Mouse (Mus musculus) forebrain, embryonic 13.5 days (tissue): ENCODE measurements around the gene Nup133. TPM values are rescaled to one million over a fixed set of nuclear protein-coding genes. Genes with fewer than 3 reads are reported as not detected.

Source experiments
- ATAC-seq: fragments of 200-750 bp; cut with Nextera tagmentation; 2 replicates; pipeline ENCODE4 v1.8.0; 2017
- H3K27ac ChIP-seq: fragments of 300-500 bp; sonication (generic); 2 replicates; pipeline ENCODE4 v1.5.1; 2015; ENCODE audit warnings: inconsistent platforms, mild to moderate bottlenecking, moderate library complexity
- H3K27me3 ChIP-seq: fragments of 300-500 bp; sonication (generic); 2 replicates; pipeline ENCODE4 v1.6.1; 2015; ENCODE audit warnings: mild to moderate bottlenecking, inconsistent platforms
- H3K36me3 ChIP-seq: fragments of 300-500 bp; sonication (generic); 2 replicates; pipeline ENCODE4 v1.6.1; 2015; ENCODE audit warnings: mild to moderate bottlenecking, inconsistent platforms; ENCODE audit not compliant: poor library complexity, severe bottlenecking
- H3K4me1 ChIP-seq: fragments of 300-500 bp; sonication (generic); 2 replicates; pipeline ENCODE4 v1.6.1; 2015; ENCODE audit warnings: inconsistent platforms
- H3K4me2 ChIP-seq: fragments of 300-500 bp; sonication (generic); 2 replicates; pipeline ENCODE4 v1.6.1; 2015; ENCODE audit warnings: inconsistent platforms, mild to moderate bottlenecking, moderate library complexity
- H3K4me3 ChIP-seq: fragments of 300-500 bp; sonication (generic); 2 replicates; pipeline ENCODE4 v1.5.1; 2015; ENCODE audit warnings: mild to moderate bottlenecking, inconsistent platforms
- H3K9ac ChIP-seq: fragments of 300-500 bp; sonication (generic); 2 replicates; pipeline ENCODE4 v1.6.1; 2015; ENCODE audit warnings: mild to moderate bottlenecking, inconsistent platforms
- H3K9me3 ChIP-seq: fragments of 300-500 bp; sonication (generic); replicated peaks from 2 replicates; pipeline ENCODE4 v1.6.1; 2016; ENCODE audit warnings: inconsistent platforms
- WGBS: fragments of 180-500 bp; shearing (Covaris S2); methylation state at CpG from one replicate; pipeline ENCODE4 v1.1.7; 2015; 5-methylcytosine and 5-hydroxymethylcytosine counted together
- polyA plus RNA-seq: library from polyadenylated mRNA; unstranded; fragments of >200 nt; fragmentation: Nextera tagmentation; extraction: Ambion mirVana; gene quantifications from 2 replicates; pipeline ENCODE4 v1.2.1, GENCODE M21; 2015

Gene Nup133
- polyA plus RNA-seq, 1 experiment from 2014 or later, result 38.5 TPM

- Histone ChIP-seq H3K36me3 (peaks cover 76% of the 10 kb centered on the region), H3K4me3 (no peak overlapping the region), H3K4me2 (no peak overlapping the region), H3K9me3 (no peaks in the 10 kb centered on the region), H3K27ac (no peak overlapping the region), H3K27me3 (no peaks in the 10 kb centered on the region), H3K9ac (no peak overlapping the region), H3K4me1 (no peaks in the 10 kb centered on the region)
- 94% methylated on average over 7 of the region's 7 CpGs for WGBS
- no peak for ATAC-seq
Observed at GRCm38 (mm10) chr8:123929026-123929425, 20.0 kb downstream of the Nup133 start.

- no peaks in the 10 kb centered on the region for H3K27me3 ChIP-seq
- ATAC-seq, result no peak
- no peak overlapping the region for H3K9ac ChIP-seq
- 90% methylated on average over 3 of the region's 3 CpGs for WGBS
- H3K4me2 ChIP-seq, result no peak overlapping the region
- peaks cover 80% of the 10 kb centered on the region for H3K36me3 ChIP-seq
- no peaks in the 10 kb centered on the region for H3K9me3 ChIP-seq
- H3K4me3 ChIP-seq, result no peak overlapping the region
- H3K27ac ChIP-seq, result no peak overlapping the region
- no peaks in the 10 kb centered on the region for H3K4me1 ChIP-seq
Observed at GRCm38 (mm10) chr8:123925671-123926070, 23.4 kb downstream of the Nup133 start.

DNA sequence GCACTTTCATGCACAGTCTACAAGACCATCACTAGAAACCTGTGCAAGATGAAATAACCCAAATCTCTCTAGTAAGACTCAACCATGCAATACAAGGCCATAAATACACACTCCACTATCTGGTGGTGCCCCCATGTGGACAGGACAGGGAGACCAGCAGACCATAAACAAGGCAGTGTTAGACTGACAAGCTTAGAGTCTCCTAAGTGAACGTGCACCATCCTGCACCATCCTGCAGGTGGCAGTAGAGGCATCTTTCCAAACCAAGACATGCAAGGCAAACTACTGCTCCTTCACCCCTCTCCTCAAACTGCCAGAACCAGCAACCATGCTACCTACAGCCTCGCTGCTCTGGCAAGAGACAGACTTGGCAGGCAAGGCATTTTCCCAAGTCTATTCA lies 24.3 kb downstream of the Nup133 start:
- Histone ChIP-seq H3K4me1 (no peaks in the 10 kb centered on the region), H3K27me3 (no peaks in the 10 kb centered on the region), H3K4me2 (no peak overlapping the region), H3K27ac (no peak overlapping the region), H3K36me3 (peaks cover 80% of the 10 kb centered on the region), H3K9me3 (no peaks in the 10 kb centered on the region), H3K4me3 (no peak overlapping the region), H3K9ac (no peak overlapping the region)
- 7% methylated on average over 2 of the region's 2 CpGs for WGBS
- peak; percentile 69; the same call in 1 of the 2 replicates for ATAC-seq

- 92% methylated on average over 3 of the region's 3 CpGs for WGBS
- H3K27ac ChIP-seq, result no peak overlapping the region
- H3K4me1 ChIP-seq, result no peaks in the 10 kb centered on the region
- no peak for ATAC-seq
- H3K4me2 ChIP-seq, result no peak overlapping the region
- peaks cover 99% of the 10 kb centered on the region for H3K36me3 ChIP-seq
- no peaks in the 10 kb centered on the region for H3K9me3 ChIP-seq
- H3K27me3 ChIP-seq, result no peaks in the 10 kb centered on the region
- no peak overlapping the region for H3K9ac ChIP-seq
- H3K4me3 ChIP-seq, result no peak overlapping the region
Observed at GRCm38 (mm10) chr8:123914635-123915034, 34.4 kb downstream of the Nup133 start.

- Histone ChIP-seq H3K9me3 (no peaks in the 10 kb centered on the region), H3K36me3 (peaks cover 98% of the 10 kb centered on the region), H3K4me1 (no peaks in the 10 kb centered on the region), H3K4me3 (no peak overlapping the region), H3K4me2 (no peak overlapping the region), H3K27ac (no peak overlapping the region), H3K9ac (no peak overlapping the region), H3K27me3 (no peaks in the 10 kb centered on the region)
- 87% methylated on average over 4 of the region's 4 CpGs for WGBS
- no peak for ATAC-seq
Observed at GRCm38 (mm10) chr8:123912265-123912664, 36.8 kb downstream of the Nup133 start.

GRCm38 (mm10) chr8:123907604-123908003 lies 41.5 kb downstream of the Nup133 start:
- 90% methylated on average over 6 of the region's 6 CpGs for WGBS
- Histone ChIP-seq H3K4me3 (no peak overlapping the region), H3K9me3 (no peaks in the 10 kb centered on the region), H3K9ac (no peak overlapping the region), H3K4me2 (no peak overlapping the region), H3K27me3 (no peaks in the 10 kb centered on the region), H3K27ac (no peak overlapping the region), H3K4me1 (no peaks in the 10 kb centered on the region), H3K36me3 (peaks cover 93% of the 10 kb centered on the region)
- ATAC-seq, result no peak

DNA sequence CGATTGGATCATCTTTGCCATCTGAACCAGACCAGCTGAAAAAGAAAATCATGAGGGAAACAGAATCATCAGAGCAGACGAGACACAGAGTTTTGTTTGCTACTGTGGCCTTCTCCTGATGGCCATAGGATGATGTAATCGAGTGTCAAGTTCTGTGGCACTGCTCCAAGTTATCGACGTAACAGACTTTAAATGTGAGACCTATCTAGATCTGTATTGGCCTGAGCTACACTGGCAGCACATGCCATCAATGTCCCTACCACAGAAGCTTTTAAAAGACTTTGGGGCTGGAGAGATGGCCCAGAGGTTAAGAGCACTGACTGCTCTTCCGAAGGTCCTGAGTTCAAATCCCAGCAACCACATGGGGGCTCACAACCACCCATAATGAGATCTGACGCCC lies 46.4 kb downstream of the Nup133 start:
- ATAC-seq, result no peak

GRCm38 (mm10) chr8:123899366-123899765 lies 49.7 kb downstream of the Nup133 start:
- ATAC-seq, result no peak
- no peaks in the 10 kb centered on the region for H3K4me1 ChIP-seq
- H3K27me3 ChIP-seq, result peaks cover 18% of the 10 kb centered on the region
- no peak overlapping the region for H3K4me2 ChIP-seq
- no peak overlapping the region for H3K9ac ChIP-seq
- WGBS, result 85% methylated on average over 7 of the region's 7 CpGs
- no peak overlapping the region for H3K4me3 ChIP-seq
- H3K27ac ChIP-seq, result no peak overlapping the region
- H3K36me3 ChIP-seq, result peaks cover 48% of the 10 kb centered on the region
- H3K9me3 ChIP-seq, result no peaks in the 10 kb centered on the region

More for the DNA sequence above, 46.4 kb downstream of the Nup133 start:
- no peak overlapping the region for H3K9ac ChIP-seq
- no peak overlapping the region for H3K27ac ChIP-seq
- no peaks in the 10 kb centered on the region for H3K27me3 ChIP-seq
- 84% methylated on average over 7 of the region's 7 CpGs for WGBS
- no peak overlapping the region for H3K4me2 ChIP-seq
- no peaks in the 10 kb centered on the region for H3K9me3 ChIP-seq
- H3K4me3 ChIP-seq, result no peak overlapping the region
- peaks cover 76% of the 10 kb centered on the region for H3K36me3 ChIP-seq
- no peaks in the 10 kb centered on the region for H3K4me1 ChIP-seq

DNA sequence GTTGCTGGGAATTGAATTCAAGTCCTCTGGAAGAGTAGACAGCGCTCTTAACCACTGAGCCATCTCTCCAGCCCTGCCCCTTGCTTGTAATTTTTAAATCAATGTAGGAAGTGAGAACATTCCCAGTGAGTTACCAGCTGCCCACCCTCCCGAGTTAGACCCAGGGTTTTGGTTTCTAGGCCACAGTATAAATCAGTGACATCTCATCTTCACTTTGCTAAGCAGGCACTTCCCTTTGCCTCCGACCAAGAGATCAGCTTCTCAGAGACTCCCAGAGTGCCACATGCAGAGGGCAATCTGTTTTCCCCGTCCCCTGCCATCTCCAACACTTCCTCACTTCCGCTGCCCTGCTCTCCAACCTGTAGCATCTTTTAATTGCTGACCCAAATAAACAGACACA lies 50.5 kb downstream of the Nup133 start:
- ATAC-seq, result no peak
- peaks cover 40% of the 10 kb centered on the region for H3K36me3 ChIP-seq
- WGBS, result 91% methylated on average over 5 of the region's 5 CpGs
- H3K27ac ChIP-seq, result no peak overlapping the region
- no peak overlapping the region for H3K4me3 ChIP-seq
- no peaks in the 10 kb centered on the region for H3K9me3 ChIP-seq
- H3K4me2 ChIP-seq, result no peak overlapping the region
- H3K4me1 ChIP-seq, result no peaks in the 10 kb centered on the region
- H3K9ac ChIP-seq, result no peak overlapping the region
- H3K27me3 ChIP-seq, result peaks cover 25% of the 10 kb centered on the region

DNA sequence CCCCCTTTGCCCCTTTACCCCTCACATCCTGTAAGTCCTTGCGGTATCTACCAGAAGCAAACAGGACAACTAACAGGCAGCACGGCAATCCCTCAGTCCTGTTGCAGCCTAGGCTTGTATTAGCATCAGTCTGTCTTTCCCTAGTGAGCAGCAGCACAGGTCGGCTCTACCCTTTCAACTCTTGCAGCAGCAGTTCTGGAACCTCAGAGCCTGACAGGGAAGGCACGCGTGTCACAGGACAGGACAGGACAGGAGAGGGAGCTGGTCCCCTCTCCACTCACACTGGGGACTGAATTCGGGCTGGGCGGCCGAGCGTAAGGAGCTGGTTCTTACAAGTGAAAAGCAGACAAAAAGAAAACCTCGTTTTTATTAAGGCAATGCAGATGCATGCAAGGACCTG lies 52.3 kb downstream of the Nup133 start:
- Histone ChIP-seq H3K4me2 (no peak overlapping the region), H3K27me3 (peaks cover 44% of the 10 kb centered on the region), H3K36me3 (peaks cover 22% of the 10 kb centered on the region), H3K27ac (no peak overlapping the region), H3K9ac (no peak overlapping the region), H3K4me1 (peaks cover 13% of the 10 kb centered on the region), H3K4me3 (no peak overlapping the region), H3K9me3 (no peaks in the 10 kb centered on the region)
- ATAC-seq, result no peak
- WGBS, result 58% methylated on average over 10 of the region's 10 CpGs

- Histone ChIP-seq H3K4me1 (peaks cover 17% of the 10 kb centered on the region), H3K27me3 (peaks cover 47% of the 10 kb centered on the region), H3K4me3 (no peak overlapping the region), H3K36me3 (peaks cover 18% of the 10 kb centered on the region), H3K4me2 (no peak overlapping the region), H3K9me3 (no peaks in the 10 kb centered on the region), H3K9ac (no peak overlapping the region), H3K27ac (no peak overlapping the region)
- ATAC-seq, result no peak
- 62% methylated on average over 14 of the region's 14 CpGs for WGBS
Observed at GRCm38 (mm10) chr8:123896366-123896761, 52.7 kb downstream of the Nup133 start.

DNA sequence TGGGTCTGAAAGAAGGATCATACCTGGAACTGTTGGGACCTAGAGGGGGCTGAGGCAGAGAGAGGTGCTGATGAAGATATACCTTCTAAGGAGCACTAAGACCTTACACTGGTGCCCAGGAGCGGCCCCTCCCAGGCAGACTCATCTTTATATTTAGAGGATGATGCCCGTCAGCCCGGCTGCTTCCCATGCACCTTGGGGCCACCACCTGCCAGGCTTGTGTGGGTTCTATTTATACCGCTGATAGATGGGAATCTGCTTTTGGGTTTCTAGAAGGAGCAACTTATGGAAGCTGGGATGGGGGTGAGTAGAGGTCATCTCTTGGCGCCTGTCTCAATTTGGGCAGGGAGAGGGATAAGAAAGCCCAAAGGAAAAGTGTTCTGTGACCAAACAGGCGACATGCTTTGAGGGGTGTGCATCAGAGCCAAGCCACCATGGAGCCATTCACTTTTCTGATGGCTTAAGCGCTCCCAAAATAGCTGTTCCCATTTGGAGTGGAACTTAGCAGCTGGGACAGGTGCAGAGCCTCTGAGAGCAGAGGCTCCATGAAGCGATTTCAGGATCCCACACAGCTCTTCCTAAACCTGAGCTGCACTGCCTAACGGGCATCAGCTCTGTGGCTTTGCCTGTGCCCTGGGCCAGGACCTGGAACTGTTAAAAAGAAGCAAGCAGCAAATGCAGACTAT lies 53.2 kb downstream of the Nup133 start:
- no peak overlapping the region for H3K9ac ChIP-seq
- H3K9me3 ChIP-seq, result no peaks in the 10 kb centered on the region
- no peak overlapping the region for H3K27ac ChIP-seq
- peaks cover 21% of the 10 kb centered on the region for H3K4me1 ChIP-seq
- 73% methylated on average over 9 of the region's 9 CpGs for WGBS
- ATAC-seq, result no peak
- peaks cover 52% of the 10 kb centered on the region for H3K27me3 ChIP-seq
- H3K4me3 ChIP-seq, result no peak overlapping the region
- H3K36me3 ChIP-seq, result peaks cover 14% of the 10 kb centered on the region
- no peak overlapping the region for H3K4me2 ChIP-seq

GRCm38 (mm10) chr8:123895230-123895629 lies 53.8 kb downstream of the Nup133 start:
- Histone ChIP-seq H3K9me3 (no peaks in the 10 kb centered on the region), H3K4me2 (no peak overlapping the region), H3K4me1 (peaks cover 21% of the 10 kb centered on the region), H3K4me3 (no peak overlapping the region), H3K27me3 (peaks cover 58% of the 10 kb centered on the region), H3K36me3 (peaks cover 8% of the 10 kb centered on the region), H3K27ac (no peak overlapping the region), H3K9ac (no peak overlapping the region)
- 87% methylated on average over 4 of the region's 4 CpGs for WGBS
- ATAC-seq, result no peak
